Mouse (Mus musculus) forebrain, embryonic 16.5 days (tissue): Measurements from ENCODE around the gene Ppp3r2. TPM values are rescaled to one million over a fixed set of nuclear protein-coding genes. Genes with fewer than 3 reads are reported as not detected.
A peak's percentile ranks its signal among the peaks of the same experiment; 100 is the strongest.

Source experiments
- ATAC-seq: fragments of 200-750 bp; cut with Nextera tagmentation; 2 replicates; pipeline ENCODE4 v1.8.0; 2017; ENCODE audit warnings: mild to moderate bottlenecking, moderate library complexity
- H3K27ac ChIP-seq: fragments of 300-500 bp; sonication (generic); 2 replicates; pipeline ENCODE4 v1.5.1; 2014; ENCODE audit warnings: low read length, control low read depth
- H3K27me3 ChIP-seq: fragments of 300-500 bp; sonication (generic); replicated peaks from 2 replicates; pipeline ENCODE4 v1.6.1; 2014; ENCODE audit warnings: low read length; ENCODE audit not compliant: control insufficient read depth, insufficient read depth
- H3K36me3 ChIP-seq: fragments of 300-500 bp; sonication (generic); 2 replicates; pipeline ENCODE4 v1.6.1; 2014; ENCODE audit not compliant: control insufficient read depth, insufficient read depth
- H3K4me1 ChIP-seq: fragments of 300-500 bp; sonication (generic); replicated peaks from 2 replicates; pipeline ENCODE4 v1.6.1; 2014; ENCODE audit warnings: low read length; ENCODE audit not compliant: control insufficient read depth, insufficient read depth
- H3K4me2 ChIP-seq: fragments of 300-500 bp; sonication (generic); 2 replicates; pipeline ENCODE4 v1.6.1; 2014; ENCODE audit warnings: mild to moderate bottlenecking, low read length, control low read depth
- H3K4me3 ChIP-seq: fragments of 300-500 bp; sonication (generic); replicated peaks from 2 replicates; pipeline ENCODE4 v1.5.1; 2014; ENCODE audit warnings: mild to moderate bottlenecking, low read length, control low read depth
- H3K9ac ChIP-seq: fragments of 300-500 bp; sonication (generic); replicated peaks from 2 replicates; pipeline ENCODE4 v1.6.1; 2014; ENCODE audit warnings: low read depth, low read length, control low read depth
- H3K9me3 ChIP-seq: fragments of 300-500 bp; sonication (generic); 2 replicates; pipeline ENCODE4 v1.6.1; 2016; ENCODE audit warnings: low read length; ENCODE audit not compliant: control insufficient read depth
- WGBS: fragments of 180-500 bp; shearing (Covaris S2); extraction: QIAGEN DNeasy Blood & Tissue Kit; methylation state at CpG from one replicate; pipeline ENCODE4 v1.1.7; 2014; 5-methylcytosine and 5-hydroxymethylcytosine counted together
- polyA plus RNA-seq: library from polyadenylated mRNA; unstranded; fragments of >200 nt; fragmentation: Nextera tagmentation; extraction: Ambion mirVana; gene quantifications from 2 replicates; pipeline ENCODE4 v1.2.1, GENCODE M21; 2015

Gene Ppp3r2
- polyA plus RNA-seq, 1 experiment from 2014 or later: 0.39 TPM

DNA sequence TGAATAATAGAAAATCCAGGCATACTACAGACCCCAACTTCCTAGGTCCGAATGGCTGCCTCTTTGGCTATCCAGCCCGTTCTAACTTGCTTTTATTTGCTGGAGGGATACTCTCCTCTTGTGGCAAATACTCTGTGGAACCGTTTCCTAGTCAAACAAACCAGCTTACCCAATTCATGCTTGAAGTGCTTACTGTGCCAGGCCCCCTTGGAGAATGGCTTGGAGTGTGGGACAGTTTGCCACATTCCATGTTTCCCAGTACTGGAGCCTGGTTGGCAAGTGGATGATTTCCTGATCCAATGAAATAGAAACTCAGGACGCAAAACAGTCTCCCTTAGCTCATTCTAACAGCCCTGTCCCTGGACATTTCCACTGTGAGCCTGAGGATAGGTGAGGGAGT is 19.6 kb downstream of the Ppp3r2 start:
- ATAC-seq: no peak
- Histone ChIP-seq H3K4me1 (no peaks in the 10 kb centered on the region; the same call in 1 of the 2 replicates), H3K4me2 (no peak overlapping the region), H3K9ac (no peak overlapping the region), H3K4me3 (no peak overlapping the region), H3K27ac (no peak overlapping the region), H3K9me3 (no peaks in the 10 kb centered on the region), H3K27me3 (no peaks in the 10 kb centered on the region), H3K36me3 (peaks cover 16% of the 10 kb centered on the region)
- 93% methylated on average over 4 of the region's 4 CpGs for WGBS

- Histone ChIP-seq H3K4me2 (no peak overlapping the region), H3K9ac (no peak overlapping the region), H3K4me1 (no peaks in the 10 kb centered on the region; the same call in 1 of the 2 replicates), H3K9me3 (no peaks in the 10 kb centered on the region), H3K36me3 (peaks cover 16% of the 10 kb centered on the region), H3K4me3 (no peak overlapping the region), H3K27me3 (no peaks in the 10 kb centered on the region), H3K27ac (no peak overlapping the region)
- 96% methylated on average over 9 of the region's 9 CpGs for WGBS
- no peak for ATAC-seq
Measured at GRCm38 (mm10) chr4:49661664-49662063, 20.2 kb downstream of the Ppp3r2 start.

GRCm38 (mm10) chr4:49659421-49659820 is 22.4 kb downstream of the Ppp3r2 start:
- Histone ChIP-seq H3K27ac (no peak overlapping the region), H3K4me2 (no peak overlapping the region), H3K27me3 (no peaks in the 10 kb centered on the region), H3K4me3 (no peak overlapping the region), H3K9me3 (no peaks in the 10 kb centered on the region), H3K4me1 (no peaks in the 10 kb centered on the region; the same call in 1 of the 2 replicates), H3K36me3 (peaks cover 26% of the 10 kb centered on the region), H3K9ac (no peak overlapping the region)
- WGBS: 56% methylated on average over 1 of the region's 1 CpGs
- ATAC-seq: peak; percentile 49; the same call in 1 of the 2 replicates

- no peak overlapping the region for H3K4me2 ChIP-seq
- ATAC-seq: no peak
- H3K9ac ChIP-seq: no peak overlapping the region
- H3K4me1 ChIP-seq: no peaks in the 10 kb centered on the region
- no peaks in the 10 kb centered on the region for H3K9me3 ChIP-seq
- H3K4me3 ChIP-seq: no peak overlapping the region
- H3K36me3 ChIP-seq: peaks cover 46% of the 10 kb centered on the region
- no peaks in the 10 kb centered on the region for H3K27me3 ChIP-seq
- H3K27ac ChIP-seq: no peak overlapping the region
- 73% methylated on average over 2 of the region's 2 CpGs for WGBS
Measured at GRCm38 (mm10) chr4:49639913-49640312, 41.9 kb downstream of the Ppp3r2 start.

- 89% methylated on average over 11 of the region's 11 CpGs for WGBS
- peaks cover 13% of the 10 kb centered on the region for H3K4me1 ChIP-seq
- H3K36me3 ChIP-seq: peaks cover 41% of the 10 kb centered on the region
- no peak overlapping the region for H3K27ac ChIP-seq
- H3K4me2 ChIP-seq: no peak overlapping the region
- no peaks in the 10 kb centered on the region for H3K27me3 ChIP-seq
- no peaks in the 10 kb centered on the region for H3K9me3 ChIP-seq
- no peak overlapping the region for H3K4me3 ChIP-seq
- ATAC-seq: no peak
- H3K9ac ChIP-seq: no peak overlapping the region
Measured at GRCm38 (mm10) chr4:49637821-49638220, 44.0 kb downstream of the Ppp3r2 start.

GRCm38 (mm10) chr4:49632139-49632481 is 49.7 kb downstream of the Ppp3r2 start:
- Histone ChIP-seq H3K9ac (peak overlapping the region; percentile 82), H3K27ac (peak overlapping the region; percentile 86), H3K4me2 (peak overlapping the region; percentile 94), H3K36me3 (peaks cover 20% of the 10 kb centered on the region), H3K27me3 (no peaks in the 10 kb centered on the region), H3K4me1 (peaks cover 16% of the 10 kb centered on the region), H3K9me3 (no peaks in the 10 kb centered on the region), H3K4me3 (peak overlapping the region; percentile 70)
- under 1% methylated on average over 30 of the region's 30 CpGs for WGBS
- no peak; the same call in 1 of the 2 replicates for ATAC-seq

GRCm38 (mm10) chr4:49631319-49632138 is 50.3 kb downstream of the Ppp3r2 start, which contains the start of gene Rnf20:
TSS of gene Rnf20 (plus strand) at chr4:49632006.
- Histone ChIP-seq H3K4me1 (peaks cover 16% of the 10 kb centered on the region), H3K4me3 (peak within 1 kb of the TSS; percentile 70), H3K36me3 (peaks cover 16% of the 10 kb centered on the region), H3K27me3 (no peaks in the 10 kb centered on the region), H3K9me3 (no peaks in the 10 kb centered on the region), H3K27ac (peak within 1 kb of the TSS; percentile 86), H3K9ac (peak within 1 kb of the TSS; percentile 82), H3K4me2 (peak within 1 kb of the TSS; percentile 94)
- WGBS: 3% methylated on average over 37 of the region's 37 CpGs
- ATAC-seq: peak; percentile 98

DNA sequence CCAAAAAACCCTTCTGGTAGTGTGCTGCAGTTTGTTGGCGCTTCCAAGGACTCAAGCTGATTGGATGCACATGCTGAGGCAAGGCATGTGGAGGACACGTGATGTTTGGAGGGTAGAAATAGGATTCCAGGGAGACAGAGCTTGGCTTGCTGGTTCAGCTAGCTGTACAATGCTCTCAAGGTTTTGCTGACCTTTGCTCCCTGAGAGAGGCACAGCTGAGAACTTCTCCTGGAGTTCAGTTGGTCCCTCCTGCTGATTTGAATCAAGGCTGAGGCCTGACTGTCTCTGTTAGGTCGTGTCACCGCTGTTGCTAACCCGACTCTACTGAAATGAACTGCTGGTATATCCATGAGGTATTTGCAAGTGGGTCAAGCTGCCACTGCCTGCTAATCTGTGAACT is 52.9 kb downstream of the Ppp3r2 start:
- WGBS: 77% methylated on average over 5 of the region's 5 CpGs
- no peak overlapping the region for H3K4me3 ChIP-seq
- no peak overlapping the region for H3K4me2 ChIP-seq
- H3K27me3 ChIP-seq: no peaks in the 10 kb centered on the region
- H3K27ac ChIP-seq: no peak overlapping the region
- ATAC-seq: no peak
- H3K4me1 ChIP-seq: peaks cover 11% of the 10 kb centered on the region
- H3K9ac ChIP-seq: no peak overlapping the region
- no peaks in the 10 kb centered on the region for H3K9me3 ChIP-seq
- H3K36me3 ChIP-seq: no peaks in the 10 kb centered on the region
